Mouse (Mus musculus): ENCODE measurements at regions not wholly inside any gene's neighbourhood (a gene's known extent, or its start where the extent isn't known, plus 50 kb on each side); places are given as distances from the start of the nearest gene placed in this dataset.

GRCm38 (mm10) chr5:41266317-41266716 lies 441.6 kb downstream of the Rab28 start:
- Histone ChIP-seq H3K4me2 (ENCODE audit: low read depth, severe bottlenecking) (no peak overlapping the region), H3K27me3 (ENCODE audit: control insufficient read depth, insufficient read depth, low read length) (no peaks in the 10 kb centered on the region), H3K36me3 (ENCODE audit: control insufficient read depth, insufficient read depth, low read length) (no peaks in the 10 kb centered on the region), H3K4me1 (ENCODE audit: control insufficient read depth, insufficient read depth, low read length) (no peaks in the 10 kb centered on the region), H3K4me3 (ENCODE audit: low read depth, low read length) (no peak overlapping the region), H3K9me3 (ENCODE audit: control insufficient read depth, low read length) (no peaks in the 10 kb centered on the region), H3K9ac (ENCODE audit: low read length) (no peak overlapping the region), H3K27ac (replicated peaks; ENCODE audit: low read depth, low read length) (no peak overlapping the region)
- DNase-seq (ENCODE audit: low spot score): no peak
- 73% methylated on average over 2 of the region's 2 CpGs for WGBS
- no peak for ATAC-seq (ENCODE audit: insufficient number of reproducible peaks, low FRiP score, low TSS enrichment, low read depth)

- H3K9ac ChIP-seq (ENCODE audit: low read length): no peak overlapping the region
- H3K4me3 ChIP-seq (ENCODE audit: low read depth, low read length): no peak overlapping the region
- WGBS: 69% methylated on average over 5 of the region's 5 CpGs
- ATAC-seq (ENCODE audit: insufficient number of reproducible peaks, low FRiP score, low TSS enrichment, low read depth) (no peak), DNase-seq (ENCODE audit: low spot score) (no peak)
- no peaks in the 10 kb centered on the region for H3K9me3 ChIP-seq (ENCODE audit: control insufficient read depth, low read length)
- no peak overlapping the region for H3K27ac ChIP-seq (replicated peaks; ENCODE audit: low read depth, low read length)
- H3K36me3 ChIP-seq (ENCODE audit: control insufficient read depth, insufficient read depth, low read length): no peaks in the 10 kb centered on the region
- H3K27me3 ChIP-seq (ENCODE audit: control insufficient read depth, insufficient read depth, low read length): no peaks in the 10 kb centered on the region
- H3K4me2 ChIP-seq (ENCODE audit: low read depth, severe bottlenecking): no peak overlapping the region
- H3K4me1 ChIP-seq (ENCODE audit: control insufficient read depth, insufficient read depth, low read length): no peaks in the 10 kb centered on the region
These were observed 446.2 kb downstream of the Rab28 start for GRCm38 (mm10) chr5:41261654-41262237.

Data from limb, embryonic 11.5 days (tissue).